Mouse (Mus musculus) liver, embryonic 13.5 days (tissue): ENCODE measurements at regions not wholly inside any gene's neighbourhood (a gene's known extent, or its start where the extent isn't known, plus 50 kb on each side); places are given as distances from the start of the nearest gene placed in this dataset.
A peak's percentile ranks its signal among the peaks of the same experiment; 100 is the strongest.

Experiments
- ATAC-seq: fragments of 200-750 bp; cut with Nextera tagmentation; 2 replicates; pipeline ENCODE4 v1.8.0; 2017; ENCODE audit warnings: low read depth, mild to moderate bottlenecking, moderate number of reproducible peaks, moderate library complexity
- DNase-seq: peaks from one replicate; pipeline ENCODE4 v3.0.0; 2022
- H3K27ac ChIP-seq: fragments of 300-500 bp; sonication (generic); 2 replicates; pipeline ENCODE4 v1.5.1; 2015; ENCODE audit warnings: moderate library complexity, mild to moderate bottlenecking, inconsistent platforms
- H3K27me3 ChIP-seq: fragments of 300-500 bp; sonication (generic); 2 replicates; pipeline ENCODE4 v1.6.1; 2015; ENCODE audit warnings: mild to moderate bottlenecking, inconsistent platforms
- H3K36me3 ChIP-seq: fragments of 300-500 bp; sonication (generic); 2 replicates; pipeline ENCODE4 v1.6.1; 2015; ENCODE audit warnings: mild to moderate bottlenecking, inconsistent platforms
- H3K4me1 ChIP-seq: fragments of 300-500 bp; sonication (generic); replicated peaks from 2 replicates; pipeline ENCODE4 v1.6.1; 2015; ENCODE audit warnings: inconsistent platforms
- H3K4me2 ChIP-seq: fragments of 300-500 bp; sonication (generic); 2 replicates; pipeline ENCODE4 v1.6.1; 2015; ENCODE audit warnings: inconsistent platforms, mild to moderate bottlenecking, moderate library complexity
- H3K4me3 ChIP-seq: fragments of 300-500 bp; sonication (generic); replicated peaks from 2 replicates; pipeline ENCODE4 v1.5.1; 2015; ENCODE audit warnings: mild to moderate bottlenecking, inconsistent platforms
- H3K9ac ChIP-seq: fragments of 300-500 bp; sonication (generic); 2 replicates; pipeline ENCODE4 v1.6.1; 2015; ENCODE audit warnings: mild to moderate bottlenecking, inconsistent platforms
- H3K9me3 ChIP-seq: fragments of 300-500 bp; sonication (generic); replicated peaks from 2 replicates; pipeline ENCODE4 v1.6.1; 2016; ENCODE audit warnings: inconsistent platforms
- WGBS: fragments of 180-500 bp; shearing (Covaris S2); methylation state at CpG from one replicate; pipeline ENCODE4 v1.1.7; 2015; ENCODE audit not compliant: insufficient replicate concordance; 5-methylcytosine and 5-hydroxymethylcytosine counted together

DNA sequence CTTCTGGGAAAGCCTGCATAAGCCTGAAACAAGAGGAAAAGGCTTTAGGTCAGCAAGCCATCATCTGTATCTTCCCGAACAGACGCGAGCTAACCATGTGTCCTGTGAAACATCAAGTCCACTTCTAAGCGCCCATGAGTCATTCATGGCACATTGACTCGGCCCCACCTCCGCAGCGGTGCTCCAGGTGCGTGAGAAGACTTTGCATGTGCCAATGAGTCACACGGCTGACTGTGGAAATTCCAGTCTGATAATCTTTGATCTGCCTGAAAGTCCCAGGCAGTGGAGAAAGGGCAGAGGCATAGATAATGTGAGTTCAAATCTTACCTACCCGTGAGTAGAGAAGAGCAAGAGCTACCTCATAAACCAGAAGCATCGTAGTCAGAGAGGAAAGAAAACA, 137.8 kb downstream of the Pfkfb3 start:
- Histone ChIP-seq H3K9me3 (no peaks in the 10 kb centered on the region), H3K4me1 (no peaks in the 10 kb centered on the region), H3K4me2 (no peak overlapping the region), H3K4me3 (no peak overlapping the region), H3K9ac (no peak overlapping the region), H3K27me3 (no peaks in the 10 kb centered on the region), H3K36me3 (no peaks in the 10 kb centered on the region), H3K27ac (no peak overlapping the region)
- DNase-seq (no peak), ATAC-seq (no peak)
- 74% methylated on average over 11 of the region's 11 CpGs for WGBS

DNA sequence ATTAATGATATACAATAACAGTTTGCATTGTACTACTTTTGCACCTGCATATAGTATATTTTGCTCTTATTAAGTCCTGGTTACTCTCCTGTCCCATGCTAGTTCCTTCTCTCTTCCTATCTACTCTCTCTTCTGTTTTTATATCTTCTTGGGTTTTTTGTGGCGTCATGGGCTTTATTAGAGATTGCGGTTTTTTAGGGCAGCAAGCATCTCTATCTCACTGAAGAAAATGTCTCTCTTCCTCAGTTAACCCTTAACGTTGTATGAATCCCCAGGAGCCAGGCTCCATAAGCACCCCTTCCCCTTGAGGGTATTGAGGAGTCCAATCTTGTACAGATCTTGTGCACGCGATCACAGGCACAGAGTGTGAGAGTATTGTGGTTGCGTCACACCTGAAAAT, 141.4 kb downstream of the Pfkfb3 start:
- Histone ChIP-seq H3K36me3 (no peaks in the 10 kb centered on the region), H3K4me3 (no peak overlapping the region), H3K27me3 (no peaks in the 10 kb centered on the region), H3K4me1 (no peaks in the 10 kb centered on the region), H3K4me2 (no peak overlapping the region), H3K27ac (no peak overlapping the region), H3K9ac (no peak overlapping the region), H3K9me3 (no peaks in the 10 kb centered on the region)
- WGBS = 69% methylated on average over 6 of the region's 6 CpGs
- ATAC-seq (no peak), DNase-seq (no peak)

DNA sequence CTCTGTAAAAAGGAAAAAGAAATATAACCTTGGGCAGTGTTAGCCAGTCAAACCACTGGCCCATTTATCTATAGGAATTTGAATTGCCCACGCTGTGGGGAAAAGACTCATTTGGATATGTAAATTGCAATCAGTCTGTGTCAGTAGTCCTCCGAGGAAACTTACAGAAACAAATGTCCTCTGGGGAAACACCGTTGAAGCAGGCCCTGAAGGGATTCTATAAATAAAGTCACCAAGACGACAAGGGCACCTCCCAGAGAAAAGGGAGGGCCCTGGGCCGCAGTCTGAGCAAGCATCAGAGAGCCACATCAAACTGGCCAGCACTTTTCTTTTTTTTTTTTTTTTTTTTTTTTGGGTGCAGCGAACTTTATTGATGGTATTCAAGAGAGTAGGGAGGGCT, 145.4 kb downstream of the Pfkfb3 start:
- H3K36me3 ChIP-seq = no peaks in the 10 kb centered on the region
- 62% methylated on average over 5 of the region's 6 CpGs for WGBS
- ATAC-seq = no peak
- no peak overlapping the region for H3K27ac ChIP-seq
- no peaks in the 10 kb centered on the region for H3K4me1 ChIP-seq
- no peak for DNase-seq
- H3K9me3 ChIP-seq = no peaks in the 10 kb centered on the region
- no peak overlapping the region for H3K4me3 ChIP-seq
- H3K4me2 ChIP-seq = no peak overlapping the region
- H3K9ac ChIP-seq = no peak overlapping the region
- H3K27me3 ChIP-seq = no peaks in the 10 kb centered on the region

DNA sequence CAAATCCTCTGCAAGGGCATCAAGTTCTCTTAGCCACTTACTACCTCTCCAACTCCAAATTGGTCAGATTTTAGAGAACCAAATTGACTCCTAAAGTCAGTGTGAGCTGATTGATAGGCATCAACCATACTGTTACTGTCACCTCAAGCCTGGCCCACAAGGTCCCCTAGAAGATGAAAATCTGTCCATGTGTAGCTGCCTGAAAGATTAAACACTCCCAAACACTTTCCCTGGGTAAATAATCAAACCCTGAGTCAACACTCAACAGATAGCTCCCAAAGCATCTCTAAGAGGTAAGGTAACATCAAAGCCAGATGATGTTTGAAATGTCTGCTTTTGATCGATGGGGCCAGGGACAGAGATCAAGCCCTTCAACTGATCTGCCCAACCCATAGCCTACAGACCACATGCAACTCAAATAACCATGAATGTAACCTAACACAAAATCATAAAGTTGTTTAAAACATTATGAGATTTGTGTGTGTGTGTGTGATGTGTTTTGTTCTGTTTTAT, 147.7 kb downstream of the Pfkfb3 start:
- DNase-seq = no peak

DNA sequence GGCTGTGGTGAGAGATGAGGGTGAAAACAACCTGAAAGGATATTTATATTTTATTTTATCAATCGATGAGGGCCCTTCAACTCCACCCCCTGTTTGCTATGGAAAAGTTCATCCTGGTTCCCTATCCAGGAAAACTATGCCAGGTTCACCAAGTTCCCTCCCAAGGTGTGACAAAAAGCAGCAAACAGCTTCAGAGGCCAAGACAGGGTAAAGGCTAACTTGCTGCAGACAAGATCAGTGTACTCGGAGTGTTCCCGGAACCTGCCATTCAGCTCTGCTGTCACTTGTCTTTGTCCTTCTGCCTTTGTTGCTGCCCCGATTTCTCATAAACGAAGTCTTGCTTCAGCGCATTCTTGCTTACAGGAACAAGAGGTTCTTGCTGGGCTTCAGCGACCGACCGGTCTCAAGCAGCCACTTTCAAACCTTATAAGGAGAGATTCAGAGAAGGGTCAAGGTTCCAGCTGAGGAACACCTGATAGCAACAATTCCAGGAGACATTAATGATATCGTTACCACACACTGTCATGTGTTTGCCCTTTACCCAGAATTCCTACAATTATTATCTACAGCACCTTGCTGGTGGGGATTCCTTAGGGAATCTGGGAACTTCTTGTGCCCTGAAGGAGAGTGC, 151.5 kb downstream of the Pfkfb3 start:
- Histone ChIP-seq H3K4me3 (no peak overlapping the region), H3K9me3 (no peaks in the 10 kb centered on the region), H3K36me3 (no peaks in the 10 kb centered on the region), H3K27ac (no peak overlapping the region), H3K27me3 (no peaks in the 10 kb centered on the region), H3K4me2 (no peak overlapping the region), H3K9ac (no peak overlapping the region), H3K4me1 (peaks cover 4% of the 10 kb centered on the region; the same call in 1 of the 2 replicates)
- ATAC-seq = no peak
- WGBS = 73% methylated on average over 10 of the region's 10 CpGs
- DNase-seq = no peak

More for the DNA sequence above, 147.7 kb downstream of the Pfkfb3 start:
- Histone ChIP-seq H3K9ac (no peak overlapping the region), H3K4me2 (no peak overlapping the region), H3K4me1 (no peaks in the 10 kb centered on the region), H3K27ac (no peak overlapping the region), H3K4me3 (no peak overlapping the region), H3K27me3 (no peaks in the 10 kb centered on the region), H3K36me3 (no peaks in the 10 kb centered on the region), H3K9me3 (no peaks in the 10 kb centered on the region)
- 64% methylated on average over 1 of the region's 1 CpGs for WGBS
- peak; percentile 61 for ATAC-seq

DNA sequence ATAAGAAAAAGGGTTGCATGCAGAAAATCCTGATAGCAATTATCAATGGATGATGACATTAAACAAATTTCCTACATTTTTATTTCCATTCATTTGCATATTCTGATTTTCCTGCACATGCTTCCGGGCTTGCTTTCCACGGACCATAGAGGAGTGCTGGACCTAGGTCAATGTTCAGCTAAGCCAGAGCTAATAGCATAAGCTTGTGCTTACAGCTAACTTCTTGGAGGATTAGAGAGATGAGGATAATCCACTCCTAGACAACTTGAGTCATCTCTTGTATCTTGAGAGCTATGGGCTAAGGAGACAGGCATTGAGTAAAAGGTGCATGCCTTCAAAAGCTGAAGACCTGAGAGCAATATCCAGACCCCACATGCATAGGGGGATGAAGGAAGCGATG, 154.5 kb downstream of the Pfkfb3 start:
- Histone ChIP-seq H3K4me3 (no peak overlapping the region), H3K27ac (no peak overlapping the region), H3K4me2 (no peak overlapping the region), H3K27me3 (no peaks in the 10 kb centered on the region), H3K36me3 (no peaks in the 10 kb centered on the region), H3K9me3 (no peaks in the 10 kb centered on the region), H3K9ac (no peak overlapping the region), H3K4me1 (peaks cover 4% of the 10 kb centered on the region; the same call in 1 of the 2 replicates)
- ATAC-seq (no peak), DNase-seq (no peak)
- 75% methylated on average over 3 of the region's 3 CpGs for WGBS

DNA sequence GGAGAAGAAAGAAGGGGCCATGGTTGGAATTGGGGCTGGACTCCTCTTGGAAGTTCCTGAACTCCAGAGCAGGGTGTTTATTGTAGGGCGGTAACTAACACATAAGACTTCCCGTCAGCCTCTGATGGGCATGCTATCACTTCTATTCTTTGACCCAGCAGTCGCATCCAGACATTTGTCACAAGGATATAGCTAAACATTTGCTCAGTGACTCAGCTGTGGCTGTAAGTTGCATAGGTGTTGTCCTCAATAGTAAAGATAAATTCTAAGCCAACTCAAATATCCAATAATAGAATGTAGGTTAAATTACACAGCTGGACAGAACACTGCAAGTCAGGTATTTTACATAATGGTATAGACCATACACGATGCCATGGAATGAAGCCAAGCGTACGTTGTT, 154.9 kb downstream of the Pfkfb3 start:
- Histone ChIP-seq H3K4me1 (peaks cover 4% of the 10 kb centered on the region; the same call in 1 of the 2 replicates), H3K9me3 (no peaks in the 10 kb centered on the region), H3K4me2 (no peak overlapping the region), H3K27ac (no peak overlapping the region), H3K4me3 (no peak overlapping the region), H3K36me3 (no peaks in the 10 kb centered on the region), H3K9ac (no peak overlapping the region), H3K27me3 (no peaks in the 10 kb centered on the region)
- DNase-seq (no peak), ATAC-seq (no peak)
- WGBS = 63% methylated on average over 6 of the region's 6 CpGs

DNA sequence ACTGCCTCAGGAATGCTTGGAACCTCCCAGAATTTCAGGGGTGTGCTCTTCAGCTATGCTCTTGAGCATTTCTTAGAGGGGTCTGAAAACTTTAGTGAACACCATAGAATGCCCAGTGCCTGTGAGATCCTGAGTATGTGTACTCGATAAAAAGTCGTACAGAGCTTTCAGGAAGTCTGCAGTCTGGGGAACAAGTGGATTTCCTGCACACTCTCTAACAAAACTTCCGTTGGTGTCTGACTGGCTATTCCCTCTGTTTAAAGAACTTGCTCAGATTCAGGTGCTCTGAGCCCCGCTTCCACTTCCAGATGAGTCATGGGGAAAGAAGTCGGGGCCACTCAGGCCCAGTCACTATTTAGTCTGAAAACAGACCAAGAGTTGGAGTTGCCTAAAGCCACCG, 155.5 kb downstream of the Pfkfb3 start:
- ATAC-seq (no peak), DNase-seq (no peak)
- Histone ChIP-seq H3K4me1 (peaks cover 4% of the 10 kb centered on the region; the same call in 1 of the 2 replicates), H3K4me3 (no peak overlapping the region), H3K27me3 (no peaks in the 10 kb centered on the region), H3K9ac (no peak overlapping the region), H3K27ac (no peak overlapping the region), H3K36me3 (no peaks in the 10 kb centered on the region), H3K4me2 (no peak overlapping the region), H3K9me3 (no peaks in the 10 kb centered on the region)
- WGBS = 16% methylated on average over 6 of the region's 6 CpGs

DNA sequence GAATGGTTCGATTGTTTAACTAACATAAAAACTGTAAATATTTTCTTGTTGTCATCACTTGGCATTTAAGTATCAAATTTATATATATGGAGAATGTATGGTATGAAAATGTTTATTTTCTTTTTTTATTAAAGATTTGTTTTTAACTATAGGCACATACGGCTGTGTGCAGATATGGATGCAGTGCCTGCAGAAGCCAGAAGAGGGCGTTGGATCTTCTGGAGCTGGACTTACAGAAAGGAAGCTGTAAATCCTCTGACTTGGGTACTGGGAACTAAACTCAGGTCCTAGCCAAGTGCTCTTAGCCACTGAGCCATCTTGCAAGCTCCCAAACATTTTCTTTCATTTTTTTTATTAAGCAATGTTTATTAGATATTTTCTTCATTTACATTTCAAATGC, 157.0 kb downstream of the Pfkfb3 start:
- H3K4me1 ChIP-seq = peaks cover 4% of the 10 kb centered on the region; the same call in 1 of the 2 replicates
- H3K27ac ChIP-seq = no peak overlapping the region
- H3K36me3 ChIP-seq = no peaks in the 10 kb centered on the region
- no peak for ATAC-seq
- WGBS = 70% methylated on average over 3 of the region's 3 CpGs
- no peaks in the 10 kb centered on the region for H3K9me3 ChIP-seq
- no peaks in the 10 kb centered on the region for H3K27me3 ChIP-seq
- no peak for DNase-seq
- H3K9ac ChIP-seq = no peak overlapping the region
- no peak overlapping the region for H3K4me3 ChIP-seq
- no peak overlapping the region for H3K4me2 ChIP-seq

DNA sequence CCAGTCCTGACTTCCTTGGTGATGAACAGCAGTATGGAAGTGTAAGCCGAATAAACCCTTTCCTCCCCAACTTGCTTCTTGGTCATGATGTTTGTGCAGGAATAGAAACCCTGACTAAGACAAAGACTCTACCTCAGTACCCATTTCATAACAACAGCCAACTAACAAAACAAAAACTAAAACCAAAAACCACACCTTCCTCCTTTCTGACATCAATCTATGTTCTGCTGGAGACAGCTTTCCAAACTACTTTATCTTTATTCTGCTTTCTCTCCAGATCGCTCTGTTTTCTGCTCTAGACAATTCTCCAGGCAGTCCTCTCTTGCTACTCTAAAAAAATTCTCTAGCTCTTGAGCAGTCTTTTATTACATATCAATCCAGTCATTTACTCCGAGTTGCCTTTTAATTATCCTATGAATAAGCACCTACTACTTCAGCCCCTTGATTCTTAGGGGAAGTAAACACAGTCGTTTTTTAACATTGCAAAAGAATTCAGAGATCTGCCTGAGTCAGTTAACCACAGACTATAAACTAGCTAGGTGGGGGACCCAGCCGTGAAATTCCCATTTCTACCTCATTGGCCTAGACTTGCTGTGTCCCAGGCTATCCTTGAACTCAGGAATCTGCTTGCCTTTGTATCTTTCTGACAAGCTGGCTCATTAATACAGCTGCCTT, 159.1 kb downstream of the Pfkfb3 start:
- ATAC-seq (no peak), DNase-seq (no peak)
- H3K4me2 ChIP-seq = no peak overlapping the region
- no peaks in the 10 kb centered on the region for H3K36me3 ChIP-seq
- peaks cover 4% of the 10 kb centered on the region; the same call in 1 of the 2 replicates for H3K4me1 ChIP-seq
- H3K27ac ChIP-seq = no peak overlapping the region
- no peak overlapping the region for H3K9ac ChIP-seq
- no peaks in the 10 kb centered on the region for H3K9me3 ChIP-seq
- 23% methylated on average over 4 of the region's 5 CpGs for WGBS
- H3K27me3 ChIP-seq = no peaks in the 10 kb centered on the region
- no peak overlapping the region for H3K4me3 ChIP-seq

DNA sequence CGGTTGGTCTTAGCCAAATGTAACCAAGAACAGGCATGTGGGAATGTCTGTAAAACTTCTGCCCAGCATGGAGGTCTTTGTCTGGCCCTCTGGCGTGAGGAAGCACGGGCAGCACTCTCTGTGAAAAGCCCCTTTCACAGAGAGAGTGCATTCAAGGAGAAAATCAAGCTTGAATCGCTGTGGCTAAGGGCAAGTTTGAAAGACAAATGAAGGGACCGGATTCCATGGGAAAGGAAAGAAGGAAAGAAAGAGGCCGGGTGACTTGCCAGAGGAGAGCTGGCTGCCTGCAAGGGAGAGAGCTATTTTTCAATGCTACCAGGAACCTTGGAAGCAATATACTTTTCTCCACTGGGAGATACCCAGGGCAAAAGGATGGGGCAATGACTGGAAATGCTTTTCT, 162.2 kb downstream of the Pfkfb3 start:
- no peaks in the 10 kb centered on the region for H3K9me3 ChIP-seq
- no peak for DNase-seq
- H3K27me3 ChIP-seq = no peaks in the 10 kb centered on the region
- H3K4me2 ChIP-seq = no peak overlapping the region
- no peaks in the 10 kb centered on the region for H3K4me1 ChIP-seq
- no peak overlapping the region for H3K27ac ChIP-seq
- H3K36me3 ChIP-seq = no peaks in the 10 kb centered on the region
- no peak overlapping the region for H3K9ac ChIP-seq
- no peak for ATAC-seq
- 67% methylated on average over 6 of the region's 6 CpGs for WGBS
- H3K4me3 ChIP-seq = no peak overlapping the region
